Mouse (Mus musculus): ENCODE data around the gene Plscr4. TPM values are rescaled to one million over a fixed set of nuclear protein-coding genes. Genes with fewer than 3 reads are reported as not detected.

Gene Plscr4
- 0.61 and 1.9 TPM in 2 replicates for polyA plus RNA-seq (2012; rRNA removed)

DNA sequence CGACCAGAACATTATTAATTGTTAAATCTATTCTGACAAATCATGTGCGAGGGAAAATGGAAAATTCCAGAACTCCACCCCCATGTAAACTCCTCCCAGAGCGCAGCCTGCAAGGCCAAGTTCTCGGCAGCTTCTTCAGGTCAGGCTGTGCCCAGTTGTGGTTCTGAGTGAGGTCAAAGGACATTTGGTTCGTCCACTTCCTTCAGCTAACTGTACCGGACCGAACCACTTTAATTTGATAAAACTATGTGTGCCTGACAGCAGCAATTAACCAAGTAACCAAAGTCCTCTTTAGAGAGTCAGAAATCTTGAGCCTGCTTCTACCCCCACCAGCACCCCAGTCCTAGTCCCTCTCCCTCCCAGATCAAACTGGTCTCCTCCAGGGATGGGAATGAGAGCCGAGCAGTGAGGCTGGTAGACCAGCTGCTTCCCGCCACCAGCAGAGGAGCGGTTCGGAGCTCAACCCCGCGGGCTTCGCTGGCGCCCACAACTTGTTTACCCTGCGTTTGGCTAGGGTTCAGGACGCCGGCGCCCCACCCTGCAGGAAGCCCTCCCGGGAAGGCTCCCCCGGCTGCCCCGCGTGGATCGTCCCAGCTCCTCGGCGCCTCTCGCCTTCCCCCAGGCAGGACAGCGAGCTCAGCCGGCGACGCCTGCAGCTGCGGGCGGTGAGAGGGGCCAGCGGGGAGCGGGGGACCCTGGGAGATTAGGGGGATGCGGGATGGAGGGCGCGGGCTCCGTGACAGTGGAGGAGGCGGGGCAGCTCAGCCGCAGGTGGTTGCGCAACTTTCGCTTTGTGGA lies at the start of gene Plscr4:
TSS of gene Plscr4 (plus strand) at position 113 of the 798 bp plus-strand sequence.

Other genes with a start within 250 kb of the Plscr4 start
- gene Plscr1, start 207.6 kb upstream of the Plscr4 start, polyA plus RNA-seq (2012; rRNA removed) = 18.4 and 19.8 TPM in 2 replicates
- 0.54 and 0.61 TPM in 2 replicates for gene Plscr2, start 181.8 kb upstream of the Plscr4 start, polyA plus RNA-seq (2012; rRNA removed)
- not detected in 2 replicates for gene 1700057G04Rik, start 148.0 kb upstream of the Plscr4 start, polyA plus RNA-seq (2012; rRNA removed)
- gene Plod2, start 84.8 kb downstream of the Plscr4 start, polyA plus RNA-seq (2012; rRNA removed) = 31.9 and 58.0 TPM in 2 replicates

All from central nervous system, embryonic 11.5 days (tissue).